Mouse (Mus musculus): ENCODE data around the gene Gng12. TPM values are rescaled to one million over a fixed set of nuclear protein-coding genes. Genes with fewer than 3 reads are reported as not detected.

The Gng12 gene
- total and polyA plus RNA-seq, 2 experiments from 2014 or later, result 20.1 to 41.0 TPM

DNA sequence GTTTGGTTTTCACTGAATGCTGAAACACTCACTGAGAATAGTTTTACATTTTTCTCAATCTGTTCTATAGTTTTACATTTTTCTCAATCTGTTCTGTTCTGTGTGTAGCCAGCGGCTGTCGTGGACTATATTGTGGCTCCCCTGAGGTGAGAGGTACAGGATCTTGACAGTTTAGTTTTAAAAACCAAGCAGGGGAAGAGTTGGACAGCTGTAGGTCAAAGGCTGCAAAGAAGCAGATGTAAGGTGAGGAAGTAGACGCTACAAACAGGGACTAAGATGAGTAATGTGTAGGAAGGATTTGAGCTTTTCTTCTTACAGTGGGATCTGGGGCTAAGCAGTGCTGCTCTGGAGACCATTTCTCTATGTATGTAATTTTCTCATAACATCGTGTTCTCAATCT is 46.6 kb downstream of the Gng12 start:
- Histone ChIP-seq H3K4me2 (ENCODE audit: low read depth, low read length) (no peak overlapping the region), H3K9ac (replicated peaks; ENCODE audit: low read depth, low read length) (no peak overlapping the region), H3K27ac (ENCODE audit: low read depth) (no peak overlapping the region), H3K4me3 (ENCODE audit: low read depth, low read length) (no peak overlapping the region), H3K9me3 (replicated peaks; ENCODE audit: control insufficient read depth, low read length) (no peaks in the 10 kb centered on the region), H3K4me1 (ENCODE audit: control insufficient read depth, insufficient read depth) (peaks cover 5% of the 10 kb centered on the region; the same call in 1 of the 2 replicates), H3K27me3 (ENCODE audit: control insufficient read depth, insufficient read depth, low read length) (no peaks in the 10 kb centered on the region), H3K36me3 (replicated peaks; ENCODE audit: control insufficient read depth, insufficient read depth, low read length) (no peaks in the 10 kb centered on the region)
- WGBS, result 71% methylated on average over 4 of the region's 4 CpGs
- ATAC-seq (ENCODE audit: insufficient read depth, low read depth) (no peak), DNase-seq (ENCODE audit: low spot score) (no peak)
- TF ChIP-seq CTCF (IDR thresholded peaks at IDR 0.05; ENCODE audit: low read depth), result no peak
- TF ChIP-seq EP300 (IDR thresholded peaks at IDR 0.05; ENCODE audit: low read depth), result no peak

DNA sequence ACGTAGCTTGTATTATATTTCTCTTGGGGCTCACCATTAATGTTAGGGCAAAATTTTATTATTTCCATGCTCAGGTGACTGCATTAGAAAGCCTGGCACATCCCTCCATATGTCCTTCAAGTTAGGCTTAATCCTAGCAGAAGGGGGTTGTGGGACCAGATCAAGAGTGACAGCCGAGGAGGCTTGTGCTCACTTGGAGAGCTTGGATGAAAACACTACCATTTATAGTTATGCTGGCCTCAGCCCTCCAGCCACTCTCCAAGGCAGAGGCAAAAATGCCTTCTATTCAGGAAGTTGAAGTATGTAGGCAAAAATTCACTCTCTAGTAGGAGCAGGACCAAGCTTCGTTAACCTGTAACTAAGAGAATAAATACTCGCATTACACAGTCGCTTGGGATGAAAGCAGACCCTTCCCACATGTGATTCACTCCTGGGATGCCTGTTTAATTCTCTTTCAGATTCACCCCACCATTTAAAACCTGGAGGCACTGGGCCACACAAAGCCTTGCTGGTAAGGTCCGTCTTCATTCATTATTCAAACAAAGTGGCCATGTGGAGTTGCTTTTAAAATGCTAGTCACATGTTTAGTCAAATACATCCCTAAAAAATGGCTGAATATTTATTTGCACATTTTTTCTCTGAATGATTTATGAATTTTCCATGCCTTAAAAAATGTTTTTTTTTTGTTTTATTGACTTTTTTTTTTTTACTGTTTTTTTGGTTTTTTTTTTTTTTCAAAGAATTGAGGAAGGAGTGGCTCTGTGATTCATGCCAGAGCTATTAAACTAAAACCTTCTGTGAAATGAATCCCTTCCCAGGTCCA is 47.4 kb downstream of the Gng12 start:
- Histone ChIP-seq H3K36me3 (replicated peaks; ENCODE audit: control insufficient read depth, insufficient read depth, low read length) (no peaks in the 10 kb centered on the region), H3K4me1 (ENCODE audit: control insufficient read depth, insufficient read depth) (peaks cover 5% of the 10 kb centered on the region; the same call in 1 of the 2 replicates), H3K27me3 (ENCODE audit: control insufficient read depth, insufficient read depth, low read length) (no peaks in the 10 kb centered on the region), H3K4me2 (ENCODE audit: low read depth, low read length) (no peak overlapping the region), H3K9me3 (replicated peaks; ENCODE audit: control insufficient read depth, low read length) (no peaks in the 10 kb centered on the region), H3K4me3 (ENCODE audit: low read depth, low read length) (no peak overlapping the region), H3K27ac (ENCODE audit: low read depth) (no peak overlapping the region), H3K9ac (replicated peaks; ENCODE audit: low read depth, low read length) (no peak overlapping the region)
- ATAC-seq (ENCODE audit: insufficient read depth, low read depth) (no peak), DNase-seq (ENCODE audit: low spot score) (no peak)
- TF ChIP-seq EP300 (IDR thresholded peaks at IDR 0.05; ENCODE audit: low read depth) (no peak), CTCF (IDR thresholded peaks at IDR 0.05; ENCODE audit: low read depth) (no peak)
- 57% methylated on average over 6 of the region's 6 CpGs for WGBS

DNA sequence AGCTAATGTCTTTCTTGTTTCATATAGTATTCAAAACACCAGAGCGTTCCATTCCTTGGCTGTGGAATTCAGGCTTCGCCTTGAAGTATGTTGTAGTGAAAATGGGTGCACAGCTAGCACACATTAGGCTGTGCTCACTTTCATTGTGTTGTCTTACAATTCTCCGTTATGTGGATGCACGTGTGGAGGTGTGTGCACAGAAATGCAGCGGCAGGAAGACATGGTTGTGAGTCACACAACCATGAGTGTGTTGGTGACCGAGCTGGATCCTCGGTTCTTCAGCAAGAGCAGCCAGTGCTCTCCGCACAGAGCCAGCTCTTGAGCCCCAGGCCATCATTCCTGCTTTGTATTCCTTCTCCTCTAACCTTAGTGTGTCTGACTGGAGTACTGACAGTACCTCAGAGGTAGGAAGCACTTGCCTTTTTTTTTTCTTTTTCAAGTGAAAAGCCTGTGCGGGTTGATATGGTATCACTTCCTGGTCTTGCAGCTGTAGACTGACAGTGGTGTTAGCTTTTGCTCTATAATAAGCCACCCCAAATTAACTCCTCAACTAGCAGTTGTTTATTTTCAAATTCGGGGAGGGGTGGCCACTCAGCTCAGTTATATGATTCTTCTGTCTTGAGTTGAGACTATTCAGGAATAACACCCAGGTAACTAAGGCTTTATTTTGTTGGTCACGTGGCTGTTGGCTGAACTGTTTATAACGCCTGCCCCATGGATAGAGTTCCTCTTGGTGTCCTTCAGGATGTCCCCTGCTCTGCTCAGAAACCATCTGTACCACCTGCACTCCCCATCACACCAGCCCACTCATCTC is 48.2 kb downstream of the Gng12 start:
- DNase-seq (ENCODE audit: low spot score) (no peak), ATAC-seq (ENCODE audit: insufficient read depth, low read depth) (no peak)
- Histone ChIP-seq H3K4me2 (ENCODE audit: low read depth, low read length) (no peak overlapping the region), H3K4me1 (ENCODE audit: control insufficient read depth, insufficient read depth) (peaks cover 5% of the 10 kb centered on the region; the same call in 1 of the 2 replicates), H3K9ac (replicated peaks; ENCODE audit: low read depth, low read length) (no peak overlapping the region), H3K4me3 (ENCODE audit: low read depth, low read length) (no peak overlapping the region), H3K27me3 (ENCODE audit: control insufficient read depth, insufficient read depth, low read length) (no peaks in the 10 kb centered on the region), H3K9me3 (replicated peaks; ENCODE audit: control insufficient read depth, low read length) (no peaks in the 10 kb centered on the region), H3K36me3 (replicated peaks; ENCODE audit: control insufficient read depth, insufficient read depth, low read length) (no peaks in the 10 kb centered on the region), H3K27ac (ENCODE audit: low read depth) (no peak overlapping the region)
- TF ChIP-seq CTCF (IDR thresholded peaks at IDR 0.05; ENCODE audit: low read depth) (no peak), EP300 (IDR thresholded peaks at IDR 0.05; ENCODE audit: low read depth) (no peak)
- 84% methylated on average over 12 of the region's 12 CpGs for WGBS

DNA sequence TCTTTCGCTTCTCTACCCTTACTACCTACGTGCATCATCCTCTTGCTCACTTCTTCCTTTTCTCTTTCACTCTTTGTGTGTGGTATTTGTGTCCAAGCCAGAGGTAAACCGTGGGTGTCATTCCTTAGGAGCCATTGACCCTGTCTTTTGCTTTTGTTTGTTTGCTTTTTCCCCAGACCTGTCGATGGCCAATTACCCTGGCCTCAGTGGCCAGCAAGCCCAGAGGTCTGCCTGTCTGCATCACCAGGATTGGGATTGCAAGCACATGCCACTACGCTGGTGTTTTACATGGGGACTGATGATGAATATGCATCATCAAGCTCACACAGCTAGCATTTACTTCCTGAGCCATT is 48.8 kb downstream of the Gng12 start:
- no peaks in the 10 kb centered on the region for H3K27me3 ChIP-seq (ENCODE audit: control insufficient read depth, insufficient read depth, low read length)
- no peak for ATAC-seq (ENCODE audit: insufficient read depth, low read depth)
- TF ChIP-seq EP300 (IDR thresholded peaks at IDR 0.05; ENCODE audit: low read depth) (no peak), CTCF (IDR thresholded peaks at IDR 0.05; ENCODE audit: low read depth) (no peak)
- no peak overlapping the region for H3K4me3 ChIP-seq (ENCODE audit: low read depth, low read length)
- no peaks in the 10 kb centered on the region for H3K9me3 ChIP-seq (replicated peaks; ENCODE audit: control insufficient read depth, low read length)
- no peak overlapping the region for H3K27ac ChIP-seq (ENCODE audit: low read depth)
- WGBS, result 75% methylated on average over 5 of the region's 5 CpGs
- H3K4me1 ChIP-seq (ENCODE audit: control insufficient read depth, insufficient read depth), result peaks cover 5% of the 10 kb centered on the region; the same call in 1 of the 2 replicates
- no peak overlapping the region for H3K4me2 ChIP-seq (ENCODE audit: low read depth, low read length)
- DNase-seq (ENCODE audit: low spot score), result no peak
- no peaks in the 10 kb centered on the region for H3K36me3 ChIP-seq (replicated peaks; ENCODE audit: control insufficient read depth, insufficient read depth, low read length)
- H3K9ac ChIP-seq (replicated peaks; ENCODE audit: low read depth, low read length), result no peak overlapping the region

DNA sequence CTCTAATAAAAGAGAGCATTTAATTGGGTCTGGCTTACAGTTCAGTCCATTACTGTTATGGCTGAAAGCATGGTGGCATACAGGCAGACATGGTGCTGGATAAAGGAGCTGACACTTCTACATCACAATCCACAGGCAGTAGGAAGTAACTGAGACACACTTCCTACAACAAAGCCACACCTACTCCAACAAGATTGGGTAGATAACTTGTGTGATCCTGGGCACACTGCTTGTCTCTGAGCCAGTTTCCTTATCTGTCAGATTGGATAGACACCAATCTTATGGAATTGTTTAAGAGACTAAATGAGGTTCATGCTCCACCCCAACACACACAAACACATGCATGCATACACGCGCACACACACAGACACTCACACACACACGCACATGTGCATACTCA is 51.9 kb downstream of the Gng12 start:
- Histone ChIP-seq H3K9ac (replicated peaks; ENCODE audit: low read depth, low read length) (no peak overlapping the region), H3K9me3 (replicated peaks; ENCODE audit: control insufficient read depth, low read length) (no peaks in the 10 kb centered on the region), H3K36me3 (replicated peaks; ENCODE audit: control insufficient read depth, insufficient read depth, low read length) (no peaks in the 10 kb centered on the region), H3K4me1 (ENCODE audit: control insufficient read depth, insufficient read depth) (peaks cover 5% of the 10 kb centered on the region; the same call in 1 of the 2 replicates), H3K4me3 (ENCODE audit: low read depth, low read length) (no peak overlapping the region), H3K4me2 (ENCODE audit: low read depth, low read length) (no peak overlapping the region), H3K27me3 (ENCODE audit: control insufficient read depth, insufficient read depth, low read length) (no peaks in the 10 kb centered on the region), H3K27ac (ENCODE audit: low read depth) (no peak overlapping the region)
- ATAC-seq (ENCODE audit: insufficient read depth, low read depth) (no peak), DNase-seq (ENCODE audit: low spot score) (no peak)
- WGBS, result 96% methylated on average over 3 of the region's 3 CpGs
- TF ChIP-seq EP300 (IDR thresholded peaks at IDR 0.05; ENCODE audit: low read depth) (no peak), CTCF (IDR thresholded peaks at IDR 0.05; ENCODE audit: low read depth) (no peak)

All from heart, postnatal 0 days (tissue).